Mouse (Mus musculus): ENCODE measurements around the gene Cnot1.

- TF ChIP-seq CTCF (IDR thresholded peaks at IDR 0.05; ENCODE audit: low read depth) (no peak), EP300 (IDR thresholded peaks at IDR 0.05; ENCODE audit: low read depth) (no peak)
Measured at GRCm38 (mm10) chr8:95781085-95781484, 26.2 kb downstream of the Cnot1 start.
